Mouse (Mus musculus) cerebellum, postnatal 10 days (tissue): ENCODE measurements at regions not wholly inside any gene's neighbourhood (a gene's known extent, or its start where the extent isn't known, plus 50 kb on each side); places are given as distances from the start of the nearest gene placed in this dataset.
A peak's percentile ranks its signal among the peaks of the same experiment; 100 is the strongest.

Experiments used
- DNase-seq, 2 experiments: peaks; one replicate each; pipeline ENCODE4 v3.0.0; 2021; ENCODE audit warnings: mixed read lengths in 2 of 2

GRCm38 (mm10) chr4:107736866-107737265 lies 52.8 kb upstream of the Dmrtb1 start:
- DNase-seq: no peak

GRCm38 (mm10) chr4:107737907-107738306 lies 53.9 kb upstream of the Dmrtb1 start:
- DNase-seq: peak; percentile 95 to 96

GRCm38 (mm10) chr4:107738776-107739175 lies 54.7 kb upstream of the Dmrtb1 start:
- peak; percentile 87 to 88 for DNase-seq

GRCm38 (mm10) chr4:107739789-107740405 lies 55.9 kb upstream of the Dmrtb1 start:
- DNase-seq: peak; percentile 75 to 77

GRCm38 (mm10) chr4:107743646-107744045 lies 58.4 kb upstream of the Lrp8 start:
- no peak for DNase-seq

GRCm38 (mm10) chr4:107746366-107746765 lies 55.7 kb upstream of the Lrp8 start:
- no peak for DNase-seq

- DNase-seq: no peak
Measured at GRCm38 (mm10) chr4:107746923-107747431, 55.1 kb upstream of the Lrp8 start.

GRCm38 (mm10) chr4:107747454-107747853 lies 54.6 kb upstream of the Lrp8 start:
- DNase-seq: no peak

GRCm38 (mm10) chr4:107747907-107748628 lies 54.0 kb upstream of the Lrp8 start:
- no peak for DNase-seq

GRCm38 (mm10) chr4:107749045-107749444 lies 53.0 kb upstream of the Lrp8 start:
- DNase-seq: no peak

GRCm38 (mm10) chr4:107750017-107750416 lies 52.0 kb upstream of the Lrp8 start:
- DNase-seq: no peak
